Mouse (Mus musculus) MEL (cell line): ENCODE results near the gene Rgl1. TPM values are rescaled to one million over a fixed set of nuclear protein-coding genes. Genes with fewer than 3 reads are reported as not detected.

Experiments used
- DNase-seq: peaks from one replicate; pipeline ENCODE4 v3.0.0; 2011; ENCODE audit warnings: low read depth, low spot score
- H3K27ac ChIP-seq: 2 replicates; pipeline ENCODE4 v1.5.1; 2012; ENCODE audit warnings: low read depth, mild to moderate bottlenecking, control low read depth, low read length, moderate library complexity; ENCODE audit not compliant: control insufficient read depth
- H3K27me3 ChIP-seq, 2 experiments: fragments of 150-350 bp in 1 of 2; sonication (generic) in 1 of 2; 2 replicates each; pipeline ENCODE4 v1.6.1; 2012; ENCODE audit warnings: low read length in 2 of 2, mild to moderate bottlenecking in 2 of 2, improper control_type of control experiment in 1 of 2, moderate library complexity in 1 of 2; ENCODE audit not compliant: insufficient read depth in 2 of 2, control insufficient read depth in 1 of 2
- H3K36me3 ChIP-seq, 2 experiments: 2 replicates each; pipeline ENCODE4 v1.6.1; 2012 to 2014; ENCODE audit warnings: low read length in 2 of 2, improper control_type of control experiment in 1 of 2, inconsistent platforms in 1 of 2, mild to moderate bottlenecking in 1 of 2; ENCODE audit not compliant: insufficient read depth in 2 of 2, control insufficient read depth in 1 of 2
- H3K4me1 ChIP-seq, 2 experiments: fragments of 150-350 bp in 1 of 2; sonication (generic) in 1 of 2; 2 replicates each; pipeline ENCODE4 v1.6.1; 2012; ENCODE audit warnings: low read length in 2 of 2, improper control_type of control experiment in 1 of 2, mild to moderate bottlenecking in 1 of 2; ENCODE audit not compliant: insufficient read depth in 2 of 2, control insufficient read depth in 1 of 2
- H3K4me3 ChIP-seq, 2 experiments: fragments of 150-350 bp in 1 of 2; sonication (generic) in 1 of 2; 2 replicates each; pipeline ENCODE4 v1.5.1; 2012; ENCODE audit warnings: low read depth in 2 of 2, low read length in 2 of 2, mild to moderate bottlenecking in 2 of 2, moderate library complexity in 2 of 2, control low read depth in 1 of 2, improper control_type of control experiment in 1 of 2; ENCODE audit not compliant: control insufficient read depth in 1 of 2, insufficient read depth in 1 of 2
- H3K79me2 ChIP-seq: 2 replicates; pipeline ENCODE4 v1.6.1; 2012; ENCODE audit warnings: mild to moderate bottlenecking, low read length, moderate library complexity; ENCODE audit not compliant: control insufficient read depth, poor library complexity, insufficient read depth
- H3K9ac ChIP-seq: 2 replicates; pipeline ENCODE4 v1.6.1; 2012; ENCODE audit warnings: low read depth, mild to moderate bottlenecking, control low read depth, low read length, moderate library complexity; ENCODE audit not compliant: control insufficient read depth, poor library complexity, severe bottlenecking
- H3K9me3 ChIP-seq: fragments of 150-350 bp; sonication (generic); replicated peaks from 2 replicates; pipeline ENCODE4 v1.6.1; 2012; ENCODE audit warnings: mild to moderate bottlenecking, low read length, improper control_type of control experiment, moderate library complexity; ENCODE audit not compliant: insufficient read depth
- BHLHE40 ChIP-seq: IDR thresholded peaks from 2 replicates; pipeline ENCODE4 v1.6.1; 2012; ENCODE audit warnings: low read depth, mild to moderate bottlenecking, inconsistent platforms, low read length, improper control_type of control experiment, borderline replicate concordance
- CHD2 ChIP-seq: IDR thresholded peaks from 2 replicates; pipeline ENCODE4 v1.6.1; 2011; ENCODE audit warnings: low read length, improper control_type of control experiment
- CTCF ChIP-seq, 3 experiments: IDR thresholded peaks in 2 of 3; conservative IDR thresholded peaks in 1 of 3; 2 replicates each; pipeline ENCODE4 v1.5.1; 2011 to 2012; ENCODE audit warnings: low read length in 3 of 3, low read depth in 2 of 3, mild to moderate bottlenecking in 2 of 3, improper control_type of control experiment in 1 of 3, inconsistent platforms in 1 of 3, mixed read lengths in 1 of 3, moderate library complexity in 1 of 3; ENCODE audit not compliant: control insufficient read depth in 1 of 3, insufficient read depth in 1 of 3, poor library complexity in 1 of 3, severe bottlenecking in 1 of 3
- E2F4 ChIP-seq: IDR thresholded peaks from 2 replicates; pipeline ENCODE4 v1.6.1; 2011; ENCODE audit warnings: low read depth, low read length, improper control_type of control experiment, borderline replicate concordance
- ELF1 ChIP-seq: IDR thresholded peaks from 2 replicates; pipeline ENCODE4 v1.6.1; 2014; ENCODE audit warnings: low read depth, mild to moderate bottlenecking, inconsistent platforms, low read length, improper control_type of control experiment, moderate library complexity
- EP300 ChIP-seq, 2 experiments: IDR thresholded peaks; 2 replicates each; pipeline ENCODE4 v1.6.1; 2011; ENCODE audit warnings: improper control_type of control experiment in 2 of 2, low read length in 2 of 2, low read depth in 1 of 2, mild to moderate bottlenecking in 1 of 2
- ETS1 ChIP-seq: IDR thresholded peaks from 2 replicates; pipeline ENCODE4 v1.6.1; 2012; ENCODE audit warnings: low read depth, mild to moderate bottlenecking, inconsistent platforms, low read length, improper control_type of control experiment, moderate library complexity
- GABPA ChIP-seq: IDR thresholded peaks from 2 replicates; pipeline ENCODE4 v1.6.1; 2012; ENCODE audit warnings: low read depth, mild to moderate bottlenecking, inconsistent platforms, low read length, improper control_type of control experiment, moderate library complexity
- GATA1 ChIP-seq: IDR thresholded peaks from 2 replicates; pipeline ENCODE4 v1.6.1; 2011; ENCODE audit warnings: low read depth, low read length, improper control_type of control experiment
- JUND ChIP-seq: IDR thresholded peaks from 2 replicates; pipeline ENCODE4 v1.6.1; 2011; ENCODE audit warnings: low read depth, mild to moderate bottlenecking, improper control_type of control experiment, low read length
- MAFK ChIP-seq: IDR thresholded peaks from 2 replicates; pipeline ENCODE4 v1.6.1; 2011; ENCODE audit warnings: low read depth, mild to moderate bottlenecking, low read length, improper control_type of control experiment, borderline replicate concordance
- MAX ChIP-seq: IDR thresholded peaks from 2 replicates; pipeline ENCODE4 v1.6.1; 2011; ENCODE audit warnings: low read length, improper control_type of control experiment
- MAZ ChIP-seq: IDR thresholded peaks from 2 replicates; pipeline ENCODE4 v1.6.1; 2012; ENCODE audit warnings: low read depth, mild to moderate bottlenecking, inconsistent platforms, low read length, improper control_type of control experiment
- MYC ChIP-seq: IDR thresholded peaks from 2 replicates; pipeline ENCODE4 v1.6.1; 2011; ENCODE audit warnings: low read depth, mild to moderate bottlenecking, low read length, improper control_type of control experiment, moderate library complexity
- POLR2AphosphoS2 ChIP-seq: IDR thresholded peaks from 2 replicates; pipeline ENCODE4 v1.6.1; 2011; ENCODE audit warnings: low read length, improper control_type of control experiment
- RAD21 ChIP-seq: IDR thresholded peaks from 2 replicates; pipeline ENCODE4 v1.6.1; 2011; ENCODE audit warnings: mild to moderate bottlenecking, low read depth, low read length, improper control_type of control experiment
- RCOR1 ChIP-seq: IDR thresholded peaks from 2 replicates; pipeline ENCODE4 v1.6.1; 2012; ENCODE audit warnings: low read depth, mild to moderate bottlenecking, inconsistent platforms, low read length, improper control_type of control experiment
- SIN3A ChIP-seq: IDR thresholded peaks from 2 replicates; pipeline ENCODE4 v1.6.1; 2012; ENCODE audit warnings: low read length, improper control_type of control experiment, inconsistent platforms
- SMC3 ChIP-seq: IDR thresholded peaks from 2 replicates; pipeline ENCODE4 v1.6.1; 2011; ENCODE audit warnings: low read depth, low read length, improper control_type of control experiment
- TBP ChIP-seq: IDR thresholded peaks from 2 replicates; pipeline ENCODE4 v1.8.0; 2011; ENCODE audit warnings: low read depth, low read length, improper control_type of control experiment
- TCF12 ChIP-seq: IDR thresholded peaks from 2 replicates; pipeline ENCODE4 v1.6.1; 2014; ENCODE audit warnings: low read depth, mild to moderate bottlenecking, inconsistent platforms, low read length, improper control_type of control experiment, moderate library complexity
- USF2 ChIP-seq, 2 experiments: IDR thresholded peaks; 2 replicates each; pipeline ENCODE4 v1.6.1; 2011 to 2012; ENCODE audit warnings: improper control_type of control experiment in 2 of 2, low read length in 2 of 2, borderline replicate concordance in 1 of 2, inconsistent platforms in 1 of 2, low read depth in 1 of 2, mild to moderate bottlenecking in 1 of 2; ENCODE audit not compliant: insufficient read depth in 1 of 2
- ZKSCAN1 ChIP-seq: IDR thresholded peaks from 2 replicates; pipeline ENCODE4 v1.6.1; 2012; ENCODE audit warnings: low read depth, mild to moderate bottlenecking, inconsistent platforms, low read length, improper control_type of control experiment, moderate library complexity
- polyA plus RNA-seq, 2 experiments: library from polyadenylated mRNA; stranded (reverse) in 1 of 2; unstranded in 1 of 2; fragments of >175 nt in 1 of 2; fragments of >200 nt in 1 of 2; gene quantifications; 2 replicates each; pipeline versions ENCODE4 v1.2.1 to v1.2.4; 2012; ENCODE audit warnings: low replicate concordance in 2 of 2, low read depth in 1 of 2; ENCODE audit not compliant: insufficient read length in 2 of 2, insufficient read depth in 1 of 2, missing spikeins in 1 of 2
- total RNA-seq: library from RNA; depleted of rRNA; stranded (reverse); fragments of 300-350 nt; gene quantifications from 2 replicates; pipeline ENCODE4 v1.2.3, GENCODE M21; 2012

Rgl1 gene
- total and polyA plus RNA-seq, 3 experiments: 0.12 to 0.39 TPM; not detected in 1

DNA sequence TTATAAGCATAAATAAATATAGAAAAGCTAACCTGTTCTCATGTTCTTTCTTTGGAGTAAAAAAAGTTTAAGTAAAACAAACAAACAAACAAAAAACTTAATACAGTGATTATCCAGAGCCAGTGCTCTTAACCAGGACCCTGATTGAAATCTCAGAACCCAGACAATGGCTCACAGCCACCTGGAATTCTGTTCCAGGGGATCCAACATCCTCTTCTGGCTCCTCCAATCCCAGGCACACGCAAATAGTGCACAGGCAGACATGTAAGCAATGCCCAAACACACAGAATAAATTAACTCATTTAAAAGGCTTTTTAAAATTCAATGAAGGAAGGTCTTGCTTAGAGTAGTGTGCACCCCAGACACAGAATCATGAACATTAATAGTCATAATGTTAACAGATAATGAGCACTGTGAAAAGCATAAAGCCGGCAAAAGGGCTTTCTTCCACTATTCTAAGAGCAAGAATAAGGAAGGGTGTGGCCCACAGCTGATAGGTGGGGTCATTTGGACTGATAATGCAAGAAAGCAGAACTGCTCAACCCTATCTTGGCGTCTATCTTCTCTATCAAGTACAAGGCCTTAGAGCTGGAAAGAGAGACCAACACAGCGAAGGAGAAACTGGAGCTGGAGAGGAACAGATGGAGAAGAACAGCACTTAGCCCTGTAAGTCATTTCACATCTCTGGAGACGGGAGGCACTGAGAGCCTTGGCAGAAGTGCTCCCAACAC lies 160.1 kb downstream of the Rgl1 start:
- TF ChIP-seq SIN3A (peak; percentile 88), JUND (no peak), MYC (peak; percentile 68), TCF12 (peak; percentile 81), MAFK (peak; percentile 76), CTCF (IDR thresholded peaks at IDR 0.05 in 2 of 3, conservative IDR thresholded peaks at IDR 0.05 in 1 of 3; ENCODE audit: control insufficient read depth in 1 of 3, insufficient read depth in 1 of 3, low read depth in 2 of 3, low read length in 3 of 3, poor library complexity in 1 of 3, severe bottlenecking in 1 of 3) (no peak), EP300 (IDR thresholded peaks at IDR 0.05; ENCODE audit: low read depth in 1 of 2, low read length in 2 of 2) (peak; percentile 91 to 98), RAD21 (no peak), GABPA (no peak), ELF1 (peak; percentile 63; the same call in 1 of the 2 replicates), GATA1 (peak; percentile 99), BHLHE40 (peak; percentile 47; the same call in 1 of the 2 replicates), CHD2 (peak; percentile 35; the same call in 1 of the 2 replicates), USF2 (IDR thresholded peaks at IDR 0.05; ENCODE audit: borderline replicate concordance in 1 of 2, insufficient read depth in 1 of 2, low read depth in 1 of 2, low read length in 2 of 2) (no peak), ZKSCAN1 (no peak), MAX (0 out of 2 replicates have a peak, but pooled peaks have one; percentile 36), ETS1 (peak; percentile 99), TBP (0 out of 2 replicates have a peak, but pooled peaks have one; percentile 43), SMC3 (no peak), POLR2AphosphoS2 (no peak), RCOR1 (peak; percentile 96), E2F4 (no peak), MAZ (peak; percentile 80; the same call in 1 of the 2 replicates)
- H3K27me3 ChIP-seq: no peaks in the 10 kb centered on the region

More for the DNA sequence above, 160.1 kb downstream of the Rgl1 start:
- peak overlapping the region; percentile 15 to 24; a peak in 3 of 4 replicates for H3K4me3 ChIP-seq
- H3K9me3 ChIP-seq: no peaks in the 10 kb centered on the region
- peak overlapping the region; percentile 48 for H3K27ac ChIP-seq
- H3K79me2 ChIP-seq: no peaks in the 10 kb centered on the region
- peaks cover 0 to 14% of the 10 kb centered on the region in 2 experiments; a peak in 2 of 4 replicates for H3K36me3 ChIP-seq
- H3K9ac ChIP-seq: peak overlapping the region; percentile 29; the same call in 1 of the 2 replicates
- DNase-seq: peak; percentile 83
- peaks cover 8 to 21% of the 10 kb centered on the region in 2 experiments for H3K4me1 ChIP-seq
